Mouse (Mus musculus): ENCODE measurements around the gene Shh. TPM values are rescaled to one million over a fixed set of nuclear protein-coding genes. Genes with fewer than 3 reads are reported as not detected.

Shh gene
- polyA plus RNA-seq (2012; ENCODE audit: insufficient read depth, insufficient read length, missing spikeins) = not detected in 2 replicates

GRCm38 (mm10) chr5:28466760-28467306 lies at the start of gene Shh:
Gene Shh, minus strand, starts transcription at chr5:28467256.
- Histone ChIP-seq H3K4me3 (ENCODE audit: insufficient read depth, low read depth, low read length) (no peak within 1 kb of the TSS), H3K27ac (replicated peaks; ENCODE audit: low read depth, low read length) (no peak within 1 kb of the TSS), H3K4me1 (ENCODE audit: control insufficient read depth, insufficient read depth, insufficient read length, low read length) (no peaks in the 10 kb centered on the region; the same call in 1 of the 2 replicates)

GRCm38 (mm10) chr5:28500792-28501439 lies 33.9 kb upstream of the Shh start:
- no peaks in the 10 kb centered on the region for H3K4me1 ChIP-seq (ENCODE audit: control insufficient read depth, insufficient read depth, insufficient read length, low read length)
- H3K27ac ChIP-seq (replicated peaks; ENCODE audit: low read depth, low read length) = no peak overlapping the region
- no peak overlapping the region for H3K4me3 ChIP-seq (ENCODE audit: insufficient read depth, low read depth, low read length)

GRCm38 (mm10) chr5:28498846-28499245 lies 31.8 kb upstream of the Shh start:
- Histone ChIP-seq H3K27ac (replicated peaks; ENCODE audit: low read depth, low read length) (no peak overlapping the region), H3K4me1 (ENCODE audit: control insufficient read depth, insufficient read depth, insufficient read length, low read length) (no peaks in the 10 kb centered on the region), H3K4me3 (ENCODE audit: insufficient read depth, low read depth, low read length) (no peak overlapping the region)

- H3K4me1 ChIP-seq (ENCODE audit: control insufficient read depth, insufficient read depth, insufficient read length, low read length) = no peaks in the 10 kb centered on the region
- no peak overlapping the region for H3K27ac ChIP-seq (replicated peaks; ENCODE audit: low read depth, low read length)
- no peak overlapping the region for H3K4me3 ChIP-seq (ENCODE audit: insufficient read depth, low read depth, low read length)
These were observed 28.9 kb upstream of the Shh start for GRCm38 (mm10) chr5:28495712-28496650.

GRCm38 (mm10) chr5:28493550-28493949 lies 26.5 kb upstream of the Shh start:
- Histone ChIP-seq H3K4me3 (ENCODE audit: insufficient read depth, low read depth, low read length) (no peak overlapping the region), H3K27ac (replicated peaks; ENCODE audit: low read depth, low read length) (no peak overlapping the region), H3K4me1 (ENCODE audit: control insufficient read depth, insufficient read depth, insufficient read length, low read length) (no peaks in the 10 kb centered on the region)

- H3K27ac ChIP-seq (replicated peaks; ENCODE audit: low read depth, low read length) = no peak overlapping the region
- H3K4me3 ChIP-seq (ENCODE audit: insufficient read depth, low read depth, low read length) = no peak overlapping the region
- no peaks in the 10 kb centered on the region for H3K4me1 ChIP-seq (ENCODE audit: control insufficient read depth, insufficient read depth, insufficient read length, low read length)
These were observed 15.9 kb upstream of the Shh start for GRCm38 (mm10) chr5:28482991-28483390.

- Histone ChIP-seq H3K27ac (replicated peaks; ENCODE audit: low read depth, low read length) (no peak overlapping the region), H3K4me3 (ENCODE audit: insufficient read depth, low read depth, low read length) (no peak overlapping the region), H3K4me1 (ENCODE audit: control insufficient read depth, insufficient read depth, insufficient read length, low read length) (no peaks in the 10 kb centered on the region)
These were observed 14.7 kb upstream of the Shh start for GRCm38 (mm10) chr5:28481730-28482129.

- H3K4me1 ChIP-seq (ENCODE audit: control insufficient read depth, insufficient read depth, insufficient read length, low read length) = no peaks in the 10 kb centered on the region
- H3K27ac ChIP-seq (replicated peaks; ENCODE audit: low read depth, low read length) = no peak overlapping the region
- no peak overlapping the region for H3K4me3 ChIP-seq (ENCODE audit: insufficient read depth, low read depth, low read length)
These were observed 9.6 kb upstream of the Shh start for GRCm38 (mm10) chr5:28476389-28477379.

GRCm38 (mm10) chr5:28473556-28473955 lies 6.5 kb upstream of the Shh start:
- Histone ChIP-seq H3K4me3 (ENCODE audit: insufficient read depth, low read depth, low read length) (no peak overlapping the region), H3K4me1 (ENCODE audit: control insufficient read depth, insufficient read depth, insufficient read length, low read length) (no peaks in the 10 kb centered on the region; the same call in 1 of the 2 replicates), H3K27ac (replicated peaks; ENCODE audit: low read depth, low read length) (no peak overlapping the region)

- H3K27ac ChIP-seq (replicated peaks; ENCODE audit: low read depth, low read length) = no peak overlapping the region
- no peak overlapping the region for H3K4me3 ChIP-seq (ENCODE audit: insufficient read depth, low read depth, low read length)
- H3K4me1 ChIP-seq (ENCODE audit: control insufficient read depth, insufficient read depth, insufficient read length, low read length) = no peaks in the 10 kb centered on the region; the same call in 1 of the 2 replicates
These were observed 2.6 kb upstream of the Shh start for GRCm38 (mm10) chr5:28469525-28470202.

GRCm38 (mm10) chr5:28466351-28466750 lies 705 bp downstream of the Shh start:
- H3K4me3 ChIP-seq (ENCODE audit: insufficient read depth, low read depth, low read length) = no peak overlapping the region

GRCm38 (mm10) chr5:28465526-28465925 lies 1.5 kb downstream of the Shh start:
- Histone ChIP-seq H3K4me1 (ENCODE audit: control insufficient read depth, insufficient read depth, insufficient read length, low read length) (no peaks in the 10 kb centered on the region; the same call in 1 of the 2 replicates), H3K4me3 (ENCODE audit: insufficient read depth, low read depth, low read length) (no peak overlapping the region)

More at GRCm38 (mm10) chr5:28466351-28466750, 705 bp downstream of the Shh start:
- Histone ChIP-seq H3K27ac (replicated peaks; ENCODE audit: low read depth, low read length) (no peak overlapping the region), H3K4me1 (ENCODE audit: control insufficient read depth, insufficient read depth, insufficient read length, low read length) (no peaks in the 10 kb centered on the region; the same call in 1 of the 2 replicates)

GRCm38 (mm10) chr5:28465099-28465406 lies 2.0 kb downstream of the Shh start:
- Histone ChIP-seq H3K4me3 (ENCODE audit: insufficient read depth, low read depth, low read length) (no peak overlapping the region), H3K27ac (replicated peaks; ENCODE audit: low read depth, low read length) (no peak overlapping the region), H3K4me1 (ENCODE audit: control insufficient read depth, insufficient read depth, insufficient read length, low read length) (no peaks in the 10 kb centered on the region; the same call in 1 of the 2 replicates)

More at GRCm38 (mm10) chr5:28465526-28465925, 1.5 kb downstream of the Shh start:
- no peak overlapping the region for H3K27ac ChIP-seq (replicated peaks; ENCODE audit: low read depth, low read length)
